Mouse (Mus musculus): Measurements from ENCODE around the gene Cacng3. TPM values are rescaled to one million over a fixed set of nuclear protein-coding genes. Genes with fewer than 3 reads are reported as not detected.

The Cacng3 gene
- polyA plus RNA-seq, 1 experiment from 2014 or later: not detected

DNA sequence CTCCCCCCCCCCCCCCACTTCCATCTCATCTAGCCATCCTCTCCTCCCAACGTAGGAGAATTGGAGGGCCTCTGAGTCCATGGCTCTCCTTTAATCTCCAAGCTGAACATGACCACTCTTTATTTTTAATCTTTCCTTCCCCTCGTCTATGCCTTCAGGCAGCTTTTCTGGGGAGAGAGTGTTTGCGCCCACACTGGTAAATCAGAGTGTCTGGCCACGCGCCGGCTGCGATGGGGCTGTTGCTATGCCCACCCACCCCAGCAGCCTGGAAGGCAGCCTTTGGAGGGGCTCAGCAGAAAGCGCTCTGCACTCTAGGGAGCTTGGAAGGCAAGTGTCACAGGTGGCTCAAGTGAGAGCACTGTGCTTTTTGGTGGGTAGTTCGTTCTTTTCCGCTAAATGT, 21.0 kb upstream of the Cacng3 start:
- no peak for ATAC-seq (ENCODE audit: low FRiP score, low TSS enrichment)
- Histone ChIP-seq H3K27me3 (ENCODE audit: control insufficient read depth, insufficient read depth, low read length) (no peaks in the 10 kb centered on the region), H3K36me3 (ENCODE audit: control insufficient read depth, insufficient read depth, low read length) (no peaks in the 10 kb centered on the region), H3K27ac (ENCODE audit: low read depth, low read length) (no peak overlapping the region), H3K9me3 (ENCODE audit: control insufficient read depth, low read length) (no peaks in the 10 kb centered on the region), H3K4me2 (replicated peaks; ENCODE audit: low read depth, low read length) (no peak overlapping the region), H3K4me1 (ENCODE audit: control insufficient read depth, insufficient read depth, low read length) (no peaks in the 10 kb centered on the region), H3K4me3 (ENCODE audit: low read length) (no peak overlapping the region), H3K9ac (ENCODE audit: low read depth, low read length) (no peak overlapping the region)
- WGBS: 76% methylated on average over 10 of the region's 10 CpGs

DNA sequence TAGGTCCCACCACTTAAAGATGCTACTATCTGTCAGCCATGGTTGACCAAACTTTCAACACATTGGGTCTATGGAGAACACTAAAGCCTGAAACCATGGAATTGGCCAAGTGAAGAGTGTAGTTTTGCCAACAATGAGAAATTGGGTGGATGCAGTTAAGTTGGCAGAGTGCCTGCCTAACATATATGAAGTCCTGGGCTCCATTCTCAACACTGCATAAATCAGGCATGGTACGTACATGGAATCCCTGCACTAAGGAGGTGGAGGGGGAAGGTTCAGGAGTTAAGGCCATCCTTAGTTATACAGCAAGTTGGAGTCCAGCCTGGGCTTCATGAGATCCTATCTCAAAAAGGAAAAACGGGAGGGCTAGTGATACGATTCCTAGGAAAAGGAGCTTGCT, 17.8 kb upstream of the Cacng3 start:
- no peaks in the 10 kb centered on the region for H3K27me3 ChIP-seq (ENCODE audit: control insufficient read depth, insufficient read depth, low read length)
- H3K4me3 ChIP-seq (ENCODE audit: low read length): no peak overlapping the region
- H3K4me1 ChIP-seq (ENCODE audit: control insufficient read depth, insufficient read depth, low read length): no peaks in the 10 kb centered on the region
- no peak overlapping the region for H3K9ac ChIP-seq (ENCODE audit: low read depth, low read length)
- no peaks in the 10 kb centered on the region for H3K36me3 ChIP-seq (ENCODE audit: control insufficient read depth, insufficient read depth, low read length)
- no peak for ATAC-seq (ENCODE audit: low FRiP score, low TSS enrichment)
- no peak overlapping the region for H3K4me2 ChIP-seq (replicated peaks; ENCODE audit: low read depth, low read length)
- H3K9me3 ChIP-seq (ENCODE audit: control insufficient read depth, low read length): no peaks in the 10 kb centered on the region
- no peak overlapping the region for H3K27ac ChIP-seq (ENCODE audit: low read depth, low read length)
- WGBS: 79% methylated on average over 3 of the region's 3 CpGs

DNA sequence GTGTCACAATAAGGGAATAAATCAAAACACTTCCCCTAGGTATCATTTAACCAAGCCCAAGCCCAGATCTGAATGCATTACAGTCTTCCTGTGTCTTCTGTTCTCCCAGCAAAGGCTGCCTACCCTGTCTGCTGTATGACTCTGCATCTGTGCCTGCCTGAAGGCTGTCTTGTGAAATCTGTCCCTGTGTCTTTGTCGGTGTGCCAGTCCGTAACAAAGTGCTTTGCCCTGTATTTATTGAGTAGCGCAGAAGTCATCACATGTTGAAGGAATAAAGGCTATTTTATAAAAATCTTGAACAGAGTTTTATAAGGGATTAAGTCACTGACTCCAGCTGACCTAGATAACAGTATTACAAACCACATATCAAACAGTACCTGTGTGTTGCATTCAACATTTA, 13.6 kb upstream of the Cacng3 start:
- H3K27me3 ChIP-seq (ENCODE audit: control insufficient read depth, insufficient read depth, low read length): no peaks in the 10 kb centered on the region
- no peaks in the 10 kb centered on the region for H3K36me3 ChIP-seq (ENCODE audit: control insufficient read depth, insufficient read depth, low read length)
- no peaks in the 10 kb centered on the region for H3K4me1 ChIP-seq (ENCODE audit: control insufficient read depth, insufficient read depth, low read length)
- H3K4me2 ChIP-seq (replicated peaks; ENCODE audit: low read depth, low read length): no peak overlapping the region
- no peak overlapping the region for H3K9ac ChIP-seq (ENCODE audit: low read depth, low read length)
- no peak for ATAC-seq (ENCODE audit: low FRiP score, low TSS enrichment)
- H3K4me3 ChIP-seq (ENCODE audit: low read length): no peak overlapping the region
- H3K27ac ChIP-seq (ENCODE audit: low read depth, low read length): no peak overlapping the region
- no peaks in the 10 kb centered on the region for H3K9me3 ChIP-seq (ENCODE audit: control insufficient read depth, low read length)
- WGBS: 90% methylated on average over 3 of the region's 3 CpGs

DNA sequence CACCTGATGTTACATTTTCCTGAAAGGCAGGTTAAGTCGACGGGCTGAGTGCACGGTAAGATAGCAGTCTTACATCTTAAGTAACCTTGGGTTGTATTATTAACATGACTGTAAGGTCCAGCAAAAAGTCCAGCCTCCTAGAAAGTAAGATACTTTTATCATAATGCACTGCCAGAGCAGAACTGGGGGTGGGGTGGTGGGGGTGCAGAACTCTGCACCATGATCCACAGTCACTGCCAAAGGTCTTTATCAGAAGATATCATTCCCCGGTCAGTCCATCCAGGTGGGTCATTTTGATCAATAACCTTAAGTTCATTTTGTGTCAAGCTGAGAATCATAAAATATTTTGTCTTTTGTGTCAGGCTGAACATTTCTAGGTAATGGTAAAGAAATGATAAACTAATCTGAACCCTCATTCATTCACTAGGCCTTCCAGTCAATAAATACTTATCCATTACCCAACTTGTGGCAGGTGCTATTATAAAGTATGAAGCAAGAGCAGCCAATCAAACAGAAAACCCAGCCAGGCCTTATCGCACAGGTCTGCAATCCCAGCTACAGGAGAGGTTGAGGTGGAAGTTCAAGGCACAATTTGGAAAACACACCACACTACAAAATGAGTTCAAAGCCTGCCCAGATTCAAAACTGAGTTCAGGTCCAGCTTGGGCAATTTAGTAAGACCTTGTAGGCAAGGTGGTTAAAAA, 12.7 kb upstream of the Cacng3 start:
- Histone ChIP-seq H3K27ac (ENCODE audit: low read depth, low read length) (no peak overlapping the region), H3K4me2 (replicated peaks; ENCODE audit: low read depth, low read length) (no peak overlapping the region), H3K9me3 (ENCODE audit: control insufficient read depth, low read length) (no peaks in the 10 kb centered on the region), H3K9ac (ENCODE audit: low read depth, low read length) (no peak overlapping the region), H3K4me1 (ENCODE audit: control insufficient read depth, insufficient read depth, low read length) (no peaks in the 10 kb centered on the region), H3K36me3 (ENCODE audit: control insufficient read depth, insufficient read depth, low read length) (no peaks in the 10 kb centered on the region), H3K4me3 (ENCODE audit: low read length) (no peak overlapping the region), H3K27me3 (ENCODE audit: control insufficient read depth, insufficient read depth, low read length) (no peaks in the 10 kb centered on the region)
- ATAC-seq (ENCODE audit: low FRiP score, low TSS enrichment): no peak
- 91% methylated on average over 5 of the region's 5 CpGs for whole genome bisulfite sequencing

DNA sequence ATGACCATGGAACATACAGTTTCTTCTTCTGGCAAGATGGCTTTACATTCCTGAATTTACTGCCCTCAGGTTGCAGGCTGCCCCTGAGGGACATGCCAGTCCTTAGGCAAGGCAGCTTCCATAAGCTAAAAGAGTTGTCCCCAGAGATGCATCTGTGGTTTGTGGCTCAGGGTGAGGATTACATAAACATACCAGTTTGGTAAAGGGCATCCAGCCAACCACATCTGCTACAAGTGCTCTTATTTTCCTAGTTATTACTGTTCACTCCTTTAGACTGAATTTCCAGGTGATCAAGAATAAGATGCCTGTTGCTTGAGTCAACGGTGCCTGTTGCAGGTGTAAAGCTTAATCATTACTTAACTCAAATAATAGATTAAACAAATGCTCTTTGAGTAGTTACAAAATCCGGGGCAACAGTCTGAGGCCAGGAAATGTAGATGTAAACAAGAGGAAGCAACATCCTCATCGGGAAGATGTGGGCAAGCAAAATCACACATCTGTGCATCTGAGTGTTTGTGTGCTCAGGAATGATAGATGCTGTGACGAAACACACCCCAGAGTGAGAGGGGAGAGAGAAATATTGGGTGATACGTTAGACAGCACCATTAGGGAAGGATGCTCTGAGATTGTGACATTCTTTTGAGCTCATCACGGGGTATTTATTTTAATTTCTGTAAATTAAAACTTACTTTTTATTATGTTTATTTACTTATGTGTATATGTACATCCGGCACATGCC, 4.8 kb upstream of the Cacng3 start:
- no peak for ATAC-seq (ENCODE audit: low FRiP score, low TSS enrichment)
- Histone ChIP-seq H3K9me3 (ENCODE audit: control insufficient read depth, low read length) (no peaks in the 10 kb centered on the region), H3K27me3 (ENCODE audit: control insufficient read depth, insufficient read depth, low read length) (no peaks in the 10 kb centered on the region), H3K4me3 (ENCODE audit: low read length) (no peak overlapping the region), H3K4me1 (ENCODE audit: control insufficient read depth, insufficient read depth, low read length) (no peaks in the 10 kb centered on the region), H3K4me2 (replicated peaks; ENCODE audit: low read depth, low read length) (no peak overlapping the region), H3K9ac (ENCODE audit: low read depth, low read length) (no peak overlapping the region), H3K36me3 (ENCODE audit: control insufficient read depth, insufficient read depth, low read length) (no peaks in the 10 kb centered on the region), H3K27ac (ENCODE audit: low read depth, low read length) (no peak overlapping the region)
- 80% methylated on average over 7 of the region's 7 CpGs for WGBS

DNA sequence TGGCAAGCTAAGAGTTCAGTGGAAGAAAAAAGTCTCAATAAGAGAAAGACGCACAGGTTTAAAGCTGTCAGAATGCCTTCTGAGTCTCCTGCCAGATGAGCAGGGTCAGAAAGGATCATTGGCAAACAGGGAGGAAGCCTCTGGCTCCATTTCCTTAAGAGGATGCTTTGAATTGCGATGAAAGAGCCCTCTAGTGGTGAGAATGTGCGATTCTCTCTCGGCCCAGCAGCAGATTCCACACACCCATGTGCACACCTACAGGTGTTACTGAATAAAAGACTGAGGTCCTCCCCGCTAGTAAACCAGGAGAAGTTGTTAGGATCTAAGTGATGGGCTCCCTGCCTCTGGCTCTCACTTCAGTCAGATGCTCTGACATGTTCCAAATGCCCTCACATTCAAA, 2.4 kb upstream of the Cacng3 start:
- H3K27me3 ChIP-seq (ENCODE audit: control insufficient read depth, insufficient read depth, low read length): peaks cover 6% of the 10 kb centered on the region; the same call in 1 of the 2 replicates
- H3K36me3 ChIP-seq (ENCODE audit: control insufficient read depth, insufficient read depth, low read length): no peaks in the 10 kb centered on the region
- H3K4me2 ChIP-seq (replicated peaks; ENCODE audit: low read depth, low read length): no peak overlapping the region
- no peak overlapping the region for H3K9ac ChIP-seq (ENCODE audit: low read depth, low read length)
- no peak overlapping the region for H3K27ac ChIP-seq (ENCODE audit: low read depth, low read length)
- H3K4me1 ChIP-seq (ENCODE audit: control insufficient read depth, insufficient read depth, low read length): no peaks in the 10 kb centered on the region
- H3K4me3 ChIP-seq (ENCODE audit: low read length): no peak overlapping the region
- H3K9me3 ChIP-seq (ENCODE audit: control insufficient read depth, low read length): no peaks in the 10 kb centered on the region
- WGBS: 29% methylated on average over 5 of the region's 5 CpGs
- ATAC-seq (ENCODE audit: low FRiP score, low TSS enrichment): no peak

DNA sequence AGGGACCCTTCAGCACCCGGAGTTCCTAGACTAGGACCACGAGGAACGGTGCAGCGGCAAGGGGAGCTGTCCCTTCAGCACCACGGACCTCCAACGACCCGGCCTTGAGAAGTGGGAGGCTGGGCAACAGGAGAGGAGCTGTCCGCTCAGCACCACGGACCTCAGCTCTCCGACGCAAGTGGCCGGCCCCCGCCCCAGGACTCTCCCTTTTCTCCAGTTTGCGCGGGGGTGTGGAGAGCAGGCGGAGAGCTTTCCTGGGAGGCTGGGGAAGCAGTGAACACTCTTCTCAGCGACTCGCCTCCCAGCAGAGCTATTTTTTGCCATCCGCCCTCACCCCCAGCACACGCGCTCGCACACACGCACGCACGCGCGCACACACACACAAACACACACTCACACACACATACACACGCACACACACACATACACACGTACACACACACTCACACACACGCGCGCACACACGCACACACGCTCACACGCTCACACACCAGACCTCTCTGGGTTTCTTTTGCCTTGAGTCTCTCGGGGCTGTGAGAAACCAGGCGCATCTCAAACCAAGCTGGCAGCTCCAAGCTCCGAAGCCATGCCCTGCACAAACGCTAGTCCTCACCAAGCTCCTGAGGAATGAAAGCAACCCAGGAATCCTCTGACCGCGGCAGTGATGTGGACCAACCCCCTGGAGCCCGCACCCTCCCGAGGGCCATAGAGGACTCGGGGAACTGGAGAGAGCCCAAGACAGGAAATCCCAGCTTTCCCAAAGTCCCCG, 765 bp downstream of the Cacng3 start:
- no peaks in the 10 kb centered on the region for H3K4me1 ChIP-seq (ENCODE audit: control insufficient read depth, insufficient read depth, low read length)
- H3K9ac ChIP-seq (ENCODE audit: low read depth, low read length): no peak overlapping the region
- H3K9me3 ChIP-seq (ENCODE audit: control insufficient read depth, low read length): no peaks in the 10 kb centered on the region
- no peaks in the 10 kb centered on the region for H3K36me3 ChIP-seq (ENCODE audit: control insufficient read depth, insufficient read depth, low read length)
- peaks cover 6% of the 10 kb centered on the region; the same call in 1 of the 2 replicates for H3K27me3 ChIP-seq (ENCODE audit: control insufficient read depth, insufficient read depth, low read length)
- peak; percentile 97 for ATAC-seq (ENCODE audit: low FRiP score, low TSS enrichment)
- no peak overlapping the region for H3K4me3 ChIP-seq (ENCODE audit: low read length)
- H3K27ac ChIP-seq (ENCODE audit: low read depth, low read length): no peak overlapping the region
- H3K4me2 ChIP-seq (replicated peaks; ENCODE audit: low read depth, low read length): peak overlapping the region; percentile 8; the same call in 1 of the 2 replicates
- 10% methylated on average over 45 of the region's 45 CpGs for WGBS

DNA sequence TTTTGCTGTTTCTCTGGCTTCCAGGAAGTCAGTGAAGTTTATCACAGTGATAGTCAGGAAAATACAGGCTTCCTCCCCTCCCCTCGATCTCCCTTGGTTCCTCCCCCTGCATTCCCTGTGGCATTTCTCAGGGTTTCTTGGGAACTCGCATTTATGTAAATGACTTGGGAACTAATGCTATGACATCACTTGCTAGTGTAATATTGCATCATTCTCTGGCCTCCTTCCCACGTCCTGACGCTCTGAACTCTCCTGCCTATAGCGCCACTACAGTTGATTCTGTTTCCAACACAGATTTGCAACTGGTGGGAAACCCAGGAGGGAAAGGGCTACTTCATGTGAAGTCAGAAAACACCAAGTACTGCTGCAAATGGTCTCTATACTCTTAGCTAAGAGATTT, 2.7 kb downstream of the Cacng3 start:
- no peak overlapping the region for H3K9ac ChIP-seq (ENCODE audit: low read depth, low read length)
- H3K4me3 ChIP-seq (ENCODE audit: low read length): no peak overlapping the region
- no peaks in the 10 kb centered on the region for H3K36me3 ChIP-seq (ENCODE audit: control insufficient read depth, insufficient read depth, low read length)
- H3K27ac ChIP-seq (ENCODE audit: low read depth, low read length): no peak overlapping the region
- H3K4me2 ChIP-seq (replicated peaks; ENCODE audit: low read depth, low read length): no peak overlapping the region
- ATAC-seq (ENCODE audit: low FRiP score, low TSS enrichment): no peak
- H3K27me3 ChIP-seq (ENCODE audit: control insufficient read depth, insufficient read depth, low read length): peaks cover 6% of the 10 kb centered on the region; the same call in 1 of the 2 replicates
- 52% methylated on average over 5 of the region's 5 CpGs for WGBS
- no peaks in the 10 kb centered on the region for H3K4me1 ChIP-seq (ENCODE audit: control insufficient read depth, insufficient read depth, low read length)
- no peaks in the 10 kb centered on the region for H3K9me3 ChIP-seq (ENCODE audit: control insufficient read depth, low read length)

DNA sequence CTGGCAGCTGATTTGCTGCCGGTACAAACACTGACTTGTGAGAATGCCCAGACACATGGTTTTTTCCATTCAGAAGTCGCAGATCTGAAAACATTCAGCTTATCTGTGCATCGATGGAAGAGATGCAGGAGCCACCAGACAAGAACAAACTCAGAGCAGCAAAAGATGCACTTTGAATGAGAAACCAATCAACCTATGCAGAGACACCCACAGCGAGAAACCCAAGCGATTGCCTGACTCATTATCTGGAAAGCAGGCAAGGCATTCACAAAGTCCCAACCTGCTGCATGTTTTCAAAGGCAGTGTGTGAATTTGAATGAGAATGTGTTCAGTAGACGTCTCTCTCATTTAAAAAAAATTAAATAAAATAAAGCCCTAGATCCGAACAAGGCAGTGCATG, 4.9 kb downstream of the Cacng3 start:
- WGBS: 88% methylated on average over 7 of the region's 7 CpGs
- no peak for ATAC-seq (ENCODE audit: low FRiP score, low TSS enrichment)
- Histone ChIP-seq H3K4me1 (ENCODE audit: control insufficient read depth, insufficient read depth, low read length) (no peaks in the 10 kb centered on the region), H3K36me3 (ENCODE audit: control insufficient read depth, insufficient read depth, low read length) (no peaks in the 10 kb centered on the region), H3K4me3 (ENCODE audit: low read length) (no peak overlapping the region), H3K9me3 (ENCODE audit: control insufficient read depth, low read length) (no peaks in the 10 kb centered on the region), H3K27ac (ENCODE audit: low read depth, low read length) (no peak overlapping the region), H3K27me3 (ENCODE audit: control insufficient read depth, insufficient read depth, low read length) (peaks cover 6% of the 10 kb centered on the region; the same call in 1 of the 2 replicates), H3K4me2 (replicated peaks; ENCODE audit: low read depth, low read length) (no peak overlapping the region), H3K9ac (ENCODE audit: low read depth, low read length) (no peak overlapping the region)

All from kidney, embryonic 14.5 days (tissue).